Mouse (Mus musculus) mouse embryonic stem cell (cell line): ENCODE measurements around the gene F830045P16Rik.

Experiments used
- in situ Hi-C, 2 experiments: fragments of 300-500 bp; cut with MboI; formaldehyde crosslinking; loops; 1 replicate in 1 of 2; 3 replicates in 1 of 2; pipeline ENCODE4 v1.14.3; 2019 to 2020; ENCODE audit warnings: low sequenced_read_pairs in 2 of 2, low pct_unique_long_range_greater_than_20kb in 1 of 2, mixed read lengths in 1 of 2; ENCODE audit not compliant: unreplicated experiment in 1 of 2

F830045P16Rik gene

GRCm38 (mm10) chr2:129536377-129536776, at the start of gene F830045P16Rik:
F830045P16Rik (minus strand) TSS chr2:129536602.
- in situ Hi-C loops = no loop called here

- in situ Hi-C loops = no loop called here
Measured at GRCm38 (mm10) chr2:129585904-129586514, 49.6 kb upstream of the F830045P16Rik start.

GRCm38 (mm10) chr2:129584905-129585304, 48.5 kb upstream of the F830045P16Rik start:
- in situ Hi-C loops = no loop called here

- in situ Hi-C loops = no loop called here
Measured at GRCm38 (mm10) chr2:129582261-129582660, 45.9 kb upstream of the F830045P16Rik start.

- in situ Hi-C loops = no loop called here
Measured at GRCm38 (mm10) chr2:129581826-129582225, 45.4 kb upstream of the F830045P16Rik start.

GRCm38 (mm10) chr2:129580656-129581055, 44.3 kb upstream of the F830045P16Rik start:
- in situ Hi-C loops = no loop called here

GRCm38 (mm10) chr2:129576611-129577447, 40.4 kb upstream of the F830045P16Rik start:
- in situ Hi-C loops = no loop called here

GRCm38 (mm10) chr2:129575113-129575512, 38.7 kb upstream of the F830045P16Rik start:
- in situ Hi-C loops = no loop called here

GRCm38 (mm10) chr2:129574395-129575046, 38.1 kb upstream of the F830045P16Rik start:
- in situ Hi-C loops = no loop called here

- in situ Hi-C loops = no loop called here
Measured at GRCm38 (mm10) chr2:129573701-129574273, 37.4 kb upstream of the F830045P16Rik start.

GRCm38 (mm10) chr2:129569556-129569955, 33.2 kb upstream of the F830045P16Rik start:
- in situ Hi-C loops = no loop called here

- in situ Hi-C loops = no loop called here
Measured at GRCm38 (mm10) chr2:129569120-129569519, 32.7 kb upstream of the F830045P16Rik start.

- in situ Hi-C loops = no loop called here
Measured at GRCm38 (mm10) chr2:129563944-129564709, 27.7 kb upstream of the F830045P16Rik start.

GRCm38 (mm10) chr2:129561796-129562195, 25.4 kb upstream of the F830045P16Rik start:
- in situ Hi-C loops = no loop called here

- in situ Hi-C loops = no loop called here
Measured at GRCm38 (mm10) chr2:129558875-129559219, 22.4 kb upstream of the F830045P16Rik start.

- in situ Hi-C loops = no loop called here
Measured at GRCm38 (mm10) chr2:129558008-129558874, 21.8 kb upstream of the F830045P16Rik start.

GRCm38 (mm10) chr2:129556081-129556480, 19.7 kb upstream of the F830045P16Rik start:
- in situ Hi-C loops = no loop called here

GRCm38 (mm10) chr2:129550781-129551180, 14.4 kb upstream of the F830045P16Rik start:
- in situ Hi-C loops = no loop called here
